Mouse (Mus musculus): ENCODE data around the gene Arhgap6.

Arhgap6 gene

DNA sequence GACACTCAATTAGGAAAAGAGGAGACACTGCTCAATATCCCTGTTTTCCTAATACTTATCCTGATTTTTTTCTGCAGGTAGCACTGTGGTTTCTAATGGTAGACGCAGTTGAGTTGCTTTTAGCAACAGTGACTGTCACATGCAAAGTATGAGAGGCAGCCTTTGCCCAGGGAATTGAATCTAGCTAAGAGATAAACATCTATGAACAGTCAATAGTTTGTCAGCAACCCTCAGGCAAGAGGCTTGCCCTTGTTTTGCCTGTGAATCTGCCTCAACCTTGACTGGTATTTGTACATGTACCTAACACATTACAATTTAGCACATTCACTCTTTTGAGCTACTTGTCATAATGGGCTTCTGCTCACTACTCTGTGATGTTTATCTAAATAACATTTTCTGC is 307.8 kb downstream of the Arhgap6 start:
- ChIA-PET POLR2A (no interaction called here), CTCF (no interaction called here)

DNA sequence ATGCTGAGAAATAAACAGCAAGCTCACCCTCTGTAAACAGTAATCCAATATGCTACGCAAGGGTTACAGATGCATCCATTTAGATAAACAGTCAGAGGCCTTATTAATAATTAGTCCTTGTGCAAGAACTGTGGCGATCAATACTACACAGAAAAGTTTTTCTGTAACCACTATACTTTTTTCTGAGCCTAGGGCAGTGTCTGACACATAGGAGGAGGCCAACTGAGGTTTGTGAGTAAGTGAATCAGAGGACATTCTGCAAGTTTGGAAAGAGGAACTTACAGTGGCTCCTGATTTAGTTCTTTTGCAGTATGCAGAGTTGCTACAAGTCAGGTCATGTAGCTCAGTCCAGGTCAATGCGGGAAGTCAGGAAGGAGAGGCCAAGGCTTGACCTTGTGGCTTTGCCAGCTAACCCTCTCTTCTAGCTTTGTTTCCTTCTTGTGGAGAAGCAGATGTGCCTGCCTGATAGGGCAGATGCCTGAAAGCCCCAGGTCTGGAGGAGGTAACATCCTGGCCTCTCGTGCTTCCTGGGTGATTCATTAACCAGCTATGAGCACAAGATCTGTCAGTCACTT is 311.2 kb downstream of the Arhgap6 start:
- ChIA-PET CTCF (no interaction called here), POLR2A (no interaction called here)

DNA sequence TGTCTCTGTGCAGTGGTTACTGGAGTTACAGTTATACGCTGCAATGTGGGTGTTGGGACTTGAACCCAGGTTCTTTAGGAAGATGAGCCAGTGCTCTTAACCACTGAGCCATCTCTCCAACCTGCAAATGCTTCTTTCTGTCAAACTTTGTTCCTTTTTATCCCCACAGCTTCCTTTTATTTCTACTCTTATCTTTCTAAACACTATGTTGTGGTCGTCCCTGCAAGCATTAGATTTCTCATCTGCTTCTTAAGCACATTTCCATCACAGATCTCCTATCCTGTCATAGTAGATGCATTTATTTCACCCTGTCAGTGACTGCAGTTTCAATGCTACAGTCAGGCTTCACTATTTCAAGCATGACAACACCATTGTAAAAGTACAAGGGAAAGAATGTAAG is 312.5 kb downstream of the Arhgap6 start:
- ChIA-PET CTCF (no interaction called here), POLR2A (no interaction called here)

DNA sequence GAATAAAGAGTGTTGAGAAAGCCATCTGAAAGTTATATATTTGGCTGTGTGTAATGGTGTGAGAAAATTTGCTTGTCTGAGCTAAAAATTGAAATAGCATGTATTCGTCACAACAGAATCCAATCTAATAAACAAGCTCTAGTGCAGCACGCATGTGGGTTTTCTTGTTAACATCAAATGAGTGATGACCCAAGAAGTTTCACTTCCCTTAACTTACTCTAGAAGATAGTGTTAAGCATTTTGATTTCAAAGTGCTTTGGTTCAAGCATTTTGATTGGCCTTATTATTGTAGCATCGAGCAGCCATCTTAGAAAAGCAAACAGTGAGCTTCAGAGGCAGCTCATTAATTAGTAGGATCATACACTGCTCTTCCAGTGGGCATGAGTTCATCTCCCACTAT is 315.1 kb downstream of the Arhgap6 start:
- POLR2A ChIA-PET: no interaction called here
- CTCF ChIA-PET: no interaction called here

DNA sequence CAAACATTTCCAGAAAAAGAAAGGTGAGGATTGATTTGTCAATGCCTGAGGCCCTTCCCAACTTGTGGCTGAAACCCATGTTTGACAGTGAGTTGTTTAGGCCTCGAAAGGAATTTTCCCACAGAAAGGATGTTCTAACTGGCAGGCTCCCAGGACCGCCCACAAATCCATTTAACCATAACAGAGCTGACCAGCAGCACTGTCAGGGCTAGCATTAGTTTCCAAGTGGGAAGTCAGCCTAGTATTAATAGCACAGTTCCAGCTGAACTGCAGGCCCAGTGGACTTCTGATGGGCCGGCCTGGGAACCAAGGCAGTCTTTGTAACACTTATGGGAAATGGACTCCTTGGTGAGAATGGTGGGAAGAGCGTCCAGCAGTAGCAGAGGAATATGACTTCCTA is 317.8 kb downstream of the Arhgap6 start:
- ChIA-PET CTCF (no interaction called here), POLR2A (no interaction called here)

DNA sequence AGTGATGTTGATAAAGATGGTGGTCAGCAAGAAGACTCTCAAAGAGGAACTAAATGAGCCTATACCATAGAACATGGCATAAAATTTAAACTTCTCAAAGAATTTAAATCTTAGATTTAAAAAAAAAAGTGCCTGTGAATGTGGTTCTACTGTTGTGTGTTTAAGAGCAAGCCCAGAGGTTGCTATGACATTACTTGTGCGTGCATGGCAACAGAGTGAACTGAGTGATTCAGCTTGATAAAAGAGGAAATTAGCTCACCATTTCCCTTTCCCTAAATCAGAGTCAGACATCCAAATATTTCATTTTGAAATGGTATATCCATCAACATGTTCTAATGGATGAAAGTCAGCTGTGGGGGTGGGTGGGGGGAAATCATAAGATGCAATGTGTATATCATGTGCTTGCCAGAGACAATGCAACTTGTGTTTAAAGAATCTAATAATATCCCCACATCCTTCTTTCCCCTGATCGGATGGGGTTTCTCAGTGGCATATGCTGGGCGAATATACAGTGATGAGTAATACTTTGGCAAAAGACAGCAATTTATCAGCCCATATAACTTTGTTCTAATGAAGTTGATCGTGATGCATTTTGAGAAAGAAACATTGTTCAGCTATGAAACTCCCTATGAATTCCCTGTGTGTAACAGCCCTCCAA is 328.3 kb downstream of the Arhgap6 start:
- POLR2A ChIA-PET: interaction anchor here in 1 of 4 experiments (0.6 kb wide), 1 partner anchor 173 kb away, joined by 10 read pairs; no protein-coding TSS in a partner anchor

DNA sequence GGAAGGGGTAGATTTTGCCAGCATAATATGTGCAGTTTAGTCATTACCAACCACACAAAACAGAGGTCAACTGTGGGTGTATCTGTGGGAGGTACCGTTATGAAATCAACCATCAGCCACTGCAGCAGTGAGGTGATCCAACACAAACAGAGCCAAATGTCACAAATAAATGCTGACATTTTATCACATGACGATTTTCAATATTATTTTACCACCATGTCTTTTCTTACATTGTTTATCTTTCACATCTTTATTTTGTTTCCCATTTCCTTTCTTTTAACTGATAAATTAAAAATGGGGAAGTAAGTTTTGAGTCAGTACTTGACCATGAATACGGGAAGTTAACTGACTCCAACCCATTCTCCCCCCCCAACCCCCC is 328.9 kb downstream of the Arhgap6 start:
- POLR2A ChIA-PET: no interaction called here
- CTCF ChIA-PET: no interaction called here

More for the DNA sequence above, 328.3 kb downstream of the Arhgap6 start:
- CTCF ChIA-PET: no interaction called here

DNA sequence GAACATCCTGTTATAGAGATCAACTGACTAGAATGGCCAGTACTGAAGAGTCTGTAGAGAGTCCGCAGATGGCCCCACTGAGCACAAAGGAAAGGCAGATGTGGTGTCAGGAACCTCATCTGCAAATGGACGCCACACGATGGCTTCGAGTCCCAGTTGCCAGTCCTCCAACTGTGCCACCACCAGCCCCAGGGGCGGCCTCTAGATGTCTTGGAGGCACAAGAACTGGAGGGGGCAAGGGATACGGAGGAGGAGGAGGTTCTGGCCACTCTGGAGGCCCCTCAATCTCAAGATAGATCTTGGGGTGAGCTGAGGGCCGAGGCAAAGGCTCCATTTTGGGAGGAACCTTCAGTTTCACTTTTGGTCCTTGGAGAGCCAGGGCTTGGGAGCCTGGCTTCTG is 344.9 kb downstream of the Arhgap6 start:
- CTCF ChIA-PET: no interaction called here

DNA sequence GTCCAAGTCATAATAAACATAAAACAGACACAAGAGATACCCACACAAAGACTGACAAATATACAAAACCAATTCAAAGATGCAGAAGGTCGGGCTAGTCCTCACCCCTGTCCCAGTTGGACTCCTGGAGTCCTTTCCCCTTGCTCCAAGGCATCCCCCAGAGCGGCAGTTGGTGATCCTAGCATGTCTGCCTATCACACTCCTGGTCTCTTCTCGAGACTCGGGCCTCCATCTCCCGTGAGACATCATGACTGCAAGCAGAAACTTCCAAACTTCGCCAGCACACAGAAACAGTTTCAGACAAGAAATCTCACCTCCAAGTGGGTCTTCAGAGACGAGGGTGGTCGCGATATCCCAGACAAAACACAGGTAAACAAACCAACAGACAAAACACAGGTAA is 345.6 kb downstream of the Arhgap6 start:
- CTCF ChIA-PET: no interaction called here
- POLR2A ChIA-PET: no interaction called here

More for the DNA sequence above, 344.9 kb downstream of the Arhgap6 start:
- POLR2A ChIA-PET: no interaction called here

DNA sequence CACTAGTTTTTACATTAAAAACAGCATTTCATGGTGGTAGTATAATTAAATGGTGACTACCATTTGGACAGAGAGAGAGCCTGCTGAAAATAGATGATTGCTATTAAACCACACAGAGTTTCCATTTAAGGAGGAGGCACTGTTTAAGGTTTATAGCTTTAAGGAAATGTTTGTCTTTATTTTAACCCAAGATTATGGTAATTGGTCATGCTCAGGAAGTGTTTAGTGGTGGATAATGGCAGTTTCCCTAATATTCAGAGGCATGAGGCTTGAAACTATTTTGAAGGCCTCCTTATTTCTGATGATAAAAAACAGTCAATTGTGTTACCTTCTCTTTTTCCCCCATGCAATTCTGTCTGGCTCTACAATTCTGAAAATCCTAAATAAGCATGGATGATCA is 358.9 kb downstream of the Arhgap6 start:
- ChIA-PET POLR2A (no interaction called here), CTCF (no interaction called here)

DNA sequence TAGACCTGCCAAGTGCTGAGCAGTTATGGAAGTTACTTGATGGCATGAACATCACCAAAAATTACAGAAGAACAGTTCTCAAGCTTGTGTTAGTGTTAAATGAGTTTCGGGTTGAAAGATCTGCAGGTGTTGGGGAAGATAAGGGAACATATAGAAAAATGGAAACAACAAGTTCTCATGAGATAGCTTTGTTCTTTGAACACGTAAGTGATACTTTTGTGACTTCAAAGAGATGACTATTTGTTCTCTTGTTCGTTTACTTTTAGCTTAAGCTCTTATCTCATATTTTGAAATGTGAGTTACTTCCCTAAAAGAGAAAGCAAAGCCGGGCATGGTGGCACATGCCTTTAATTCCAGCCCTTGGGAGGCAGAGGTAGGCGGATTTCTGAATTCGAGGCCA is 363.5 kb downstream of the Arhgap6 start:
- CTCF ChIA-PET: no interaction called here

DNA sequence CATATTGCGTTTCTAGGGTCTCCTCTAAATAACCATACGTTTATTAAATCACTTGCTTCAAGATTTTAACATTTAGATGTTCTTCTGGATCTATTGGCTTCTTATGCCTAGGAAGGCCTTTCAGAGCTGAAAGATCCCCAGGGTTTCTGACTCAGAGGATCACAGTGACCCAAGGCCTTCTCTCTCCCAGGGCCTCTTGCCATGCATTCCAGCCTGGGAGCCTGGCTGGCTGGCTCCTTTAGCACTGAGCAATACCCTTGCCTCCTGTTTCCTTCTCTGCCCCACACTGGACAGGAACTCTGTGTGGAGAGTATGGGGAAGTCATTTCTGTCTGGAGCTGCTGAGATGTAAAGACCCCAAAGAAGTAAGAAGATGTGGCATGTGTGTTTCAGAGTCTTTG is 376.1 kb downstream of the Arhgap6 start:
- CTCF ChIA-PET: no interaction called here
- POLR2A ChIA-PET: no interaction called here

More for the DNA sequence above, 363.5 kb downstream of the Arhgap6 start:
- POLR2A ChIA-PET: no interaction called here

DNA sequence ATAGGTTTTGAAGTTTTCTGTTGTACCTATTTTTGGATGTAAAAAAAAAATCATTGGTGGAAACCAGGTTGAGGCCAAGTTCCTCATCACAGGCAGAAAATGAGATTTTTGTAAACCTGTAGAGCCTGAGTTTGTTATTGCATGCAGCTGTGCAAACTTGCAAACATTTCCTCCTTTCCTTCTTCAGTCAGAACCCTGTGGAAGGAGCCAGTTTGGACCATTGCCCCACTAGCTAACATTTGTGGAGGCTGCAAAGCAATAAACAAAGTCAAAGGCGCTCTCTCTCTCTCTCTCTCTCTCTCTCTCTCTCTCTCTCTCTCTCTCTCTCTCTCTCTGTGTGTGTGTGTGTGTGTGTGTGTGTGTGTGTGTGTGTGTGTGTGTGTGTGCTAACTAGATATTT is 378.9 kb downstream of the Arhgap6 start:
- ChIA-PET CTCF (no interaction called here), POLR2A (no interaction called here)

DNA sequence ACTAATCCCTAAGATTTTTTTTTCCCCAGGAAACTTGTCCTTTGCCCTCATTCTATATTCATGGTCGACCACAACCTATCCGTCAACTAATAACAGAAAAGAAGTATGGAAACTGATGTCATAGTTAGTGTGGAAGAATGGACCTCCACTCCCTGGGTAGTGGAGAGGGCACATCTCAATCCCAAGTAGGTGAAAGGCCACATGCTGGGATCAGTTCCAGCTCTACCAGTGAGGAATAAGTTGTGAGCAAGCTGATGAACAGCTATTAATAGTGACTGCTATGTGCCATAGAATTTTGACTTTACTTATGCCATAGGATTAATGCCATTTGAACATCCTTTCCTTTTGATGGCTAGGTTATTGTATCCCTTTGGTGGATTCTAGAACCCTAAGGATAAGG is 383.7 kb downstream of the Arhgap6 start:
- CTCF ChIA-PET: no interaction called here
- POLR2A ChIA-PET: no interaction called here

DNA sequence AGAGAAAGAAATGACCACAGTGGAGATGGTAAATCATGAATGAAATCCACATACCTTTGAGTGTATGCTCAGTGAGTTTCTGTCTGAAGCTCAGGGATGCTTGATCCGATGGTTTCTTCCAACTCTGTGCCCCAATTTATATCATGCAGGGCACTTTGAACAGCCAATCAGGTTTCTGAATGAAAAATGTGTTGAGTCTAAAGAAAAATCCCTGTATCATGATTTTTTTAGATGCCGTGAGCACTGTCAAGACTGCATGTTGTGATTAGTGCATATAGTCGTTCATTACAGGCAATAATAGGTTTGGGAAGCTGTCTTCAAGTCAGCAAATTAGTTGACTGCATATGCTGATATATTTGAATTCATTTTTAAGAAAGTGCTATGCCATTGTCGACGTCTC is 392.2 kb downstream of the Arhgap6 start, which contains the start of gene Amelx:
TSS of gene Amelx (minus strand) at position 101 of the 400 bp plus-strand sequence.
- ChIA-PET CTCF (no interaction called here), POLR2A (no interaction called here)

DNA sequence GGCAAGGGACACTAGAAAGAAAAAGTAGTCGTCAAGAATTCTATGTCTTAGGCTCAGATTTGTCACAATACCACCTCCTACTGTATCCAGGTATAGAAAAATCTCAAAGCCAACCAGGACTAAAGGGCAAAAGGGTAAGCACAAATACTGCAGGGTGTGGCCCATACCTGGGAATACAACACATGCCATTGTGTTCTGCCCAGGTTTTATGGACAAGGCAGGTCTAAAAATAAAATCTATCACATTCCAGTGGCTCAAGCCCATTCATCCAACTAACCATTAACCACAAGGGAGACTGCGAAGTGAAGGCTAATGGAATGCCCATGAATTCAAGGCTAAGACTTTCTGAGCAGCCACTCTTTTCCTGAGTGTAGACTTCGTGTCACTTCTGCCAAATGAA is 415.1 kb downstream of the Arhgap6 start:
- POLR2A ChIA-PET: no interaction called here
- CTCF ChIA-PET: no interaction called here

DNA sequence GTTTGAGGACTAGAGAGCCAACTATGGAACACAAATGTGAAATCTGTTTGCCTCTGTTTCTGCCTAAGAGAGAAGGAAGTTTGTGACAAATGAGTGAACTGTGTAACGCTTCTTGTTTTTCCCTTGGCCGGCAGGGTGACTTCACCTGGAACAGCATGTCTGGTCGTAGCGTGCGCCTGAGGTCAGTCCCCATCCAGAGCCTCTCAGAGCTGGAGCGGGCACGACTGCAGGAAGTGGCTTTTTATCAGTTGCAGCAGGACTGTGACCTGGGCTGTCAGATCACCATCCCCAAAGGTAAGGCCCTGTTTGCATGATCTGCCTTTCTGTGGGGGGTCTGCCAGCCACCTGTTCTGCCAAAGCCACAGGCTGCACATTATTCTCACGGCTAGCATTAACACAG is 425.2 kb downstream of the Arhgap6 start:
- POLR2A ChIA-PET: no interaction called here
- CTCF ChIA-PET: no interaction called here

DNA sequence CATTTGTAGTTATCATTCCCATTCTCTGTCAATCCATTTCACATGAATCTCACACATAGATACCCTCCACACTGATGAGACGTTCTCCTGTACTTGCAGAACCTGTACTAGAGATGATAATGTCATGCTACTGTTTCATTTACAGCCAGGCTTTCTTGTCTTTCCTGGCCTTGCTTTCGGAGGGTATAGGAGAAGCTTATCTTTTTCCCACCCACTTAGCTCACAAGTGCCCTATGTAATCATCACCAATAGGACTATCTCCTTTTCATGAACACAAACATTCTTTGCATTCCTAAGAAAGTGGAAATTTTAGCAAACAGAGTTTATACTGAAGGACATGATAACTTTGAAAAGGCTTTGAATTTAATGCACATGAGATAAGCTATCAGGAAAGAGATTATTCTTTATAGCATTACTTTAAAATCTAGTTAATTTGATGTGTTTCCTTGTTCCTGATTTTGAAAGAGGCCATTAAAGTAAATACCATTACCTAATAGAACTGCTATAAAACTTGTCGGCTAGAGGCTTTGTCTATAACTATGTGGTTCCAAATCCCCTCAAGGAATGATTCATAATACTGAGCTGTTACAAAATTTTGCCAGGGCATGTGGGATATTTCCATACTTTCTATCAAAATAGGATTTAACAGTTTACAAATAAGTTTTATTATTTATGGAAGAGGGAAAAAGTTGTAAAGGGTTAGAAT is 427.6 kb downstream of the Arhgap6 start:
- CTCF ChIA-PET: no interaction called here
- POLR2A ChIA-PET: no interaction called here

DNA sequence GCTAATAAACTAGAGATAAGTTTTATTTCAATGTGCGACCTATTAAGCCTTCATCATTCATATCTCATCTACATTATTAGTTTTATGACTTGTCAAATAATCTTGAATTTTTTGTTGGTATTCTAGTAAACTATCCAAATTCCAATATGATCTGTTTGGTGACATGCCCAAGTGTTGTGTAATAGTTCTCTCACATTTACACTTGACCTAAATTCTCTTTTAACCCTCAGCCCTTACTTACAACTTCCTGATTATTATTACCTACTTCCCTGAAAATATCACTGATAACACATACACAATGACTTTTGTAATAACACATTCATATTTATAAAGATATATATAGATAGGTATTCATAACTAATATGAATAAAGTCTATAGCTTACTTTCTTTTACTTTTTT is 461.0 kb downstream of the Arhgap6 start:
- ChIA-PET POLR2A (no interaction called here), CTCF (no interaction called here)

DNA sequence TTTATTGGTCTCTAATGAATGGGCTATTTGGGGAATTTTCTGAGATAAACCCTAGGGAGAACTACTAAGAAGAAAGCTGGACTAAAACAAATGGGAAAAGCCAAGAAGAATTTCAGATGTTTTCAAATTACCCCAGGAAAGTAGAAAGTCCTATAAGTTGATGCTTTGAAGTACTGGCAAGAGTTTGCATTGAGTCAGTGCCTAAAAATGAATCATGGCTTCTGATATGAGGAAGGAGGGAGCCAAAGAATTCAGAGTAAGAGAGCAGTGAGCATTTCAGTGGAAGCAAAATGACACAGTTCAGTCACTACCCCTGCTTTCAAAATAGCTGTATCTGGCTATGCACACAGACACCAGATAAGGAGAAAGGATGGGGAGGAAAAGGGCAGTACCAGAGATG is 461.8 kb downstream of the Arhgap6 start:
- POLR2A ChIA-PET: no interaction called here

DNA sequence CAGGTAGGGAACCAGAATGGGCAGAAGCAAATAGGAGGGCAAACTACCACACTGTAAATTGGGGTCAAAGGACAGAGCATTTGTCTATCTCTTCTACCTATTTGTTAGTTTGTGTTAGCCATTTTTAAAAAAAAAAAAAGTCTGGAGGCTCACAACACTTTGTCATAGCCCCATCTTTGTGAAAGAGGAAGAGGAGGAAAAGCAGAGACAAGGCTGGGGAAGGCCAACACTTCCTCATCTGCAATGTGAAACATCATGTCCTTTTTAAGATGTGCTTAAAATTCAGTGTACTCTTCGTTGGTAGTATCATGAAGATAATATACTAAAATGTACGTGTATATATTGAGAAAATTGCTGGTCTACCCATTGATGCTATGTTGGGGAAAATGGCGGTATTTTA is 466.1 kb downstream of the Arhgap6 start:
- ChIA-PET POLR2A (no interaction called here), CTCF (no interaction called here)

More for the DNA sequence above, 461.8 kb downstream of the Arhgap6 start:
- CTCF ChIA-PET: no interaction called here

DNA sequence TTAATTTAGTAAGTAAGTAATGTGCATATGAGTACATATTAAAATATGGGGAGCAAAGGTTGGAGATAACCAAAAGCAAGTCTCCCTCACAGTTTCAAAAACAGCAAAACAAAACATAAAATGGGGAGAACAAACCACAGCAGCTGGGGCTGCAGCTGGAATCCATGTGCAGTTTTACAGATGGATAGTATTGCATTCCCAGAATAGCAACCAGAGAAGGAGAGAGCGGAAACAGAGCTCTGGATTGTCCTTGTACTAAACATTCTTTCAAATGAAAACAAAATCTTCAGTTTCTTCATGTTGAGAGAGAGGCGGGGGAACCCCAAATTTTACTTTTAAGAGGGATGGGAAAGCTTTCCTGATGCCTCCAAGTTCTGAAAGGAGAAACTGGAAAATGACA is 467.3 kb downstream of the Arhgap6 start:
- CTCF ChIA-PET: no interaction called here
- POLR2A ChIA-PET: no interaction called here

All from embryonic stem cell, embryonic (primary cell).